Mouse (Mus musculus) c-Kit-positive CD71-positive TER-119-negative erythroid progenitor cells, embryonic 14.5 days (primary cell): ENCODE data around the gene Arid4a.
A peak's percentile ranks its signal among the peaks of the same experiment; 100 is the strongest.

Experiments used
- DNase-seq: peaks from one replicate; pipeline ENCODE4 v3.0.0-alpha.2; 2013; ENCODE audit warnings: low read depth

The Arid4a gene

GRCm38 (mm10) chr12:71015363-71016210 lies at the start of gene Arid4a:
Arid4a (plus strand) TSS chr12:71015990.
- DNase-seq = peak; percentile 99

DNA sequence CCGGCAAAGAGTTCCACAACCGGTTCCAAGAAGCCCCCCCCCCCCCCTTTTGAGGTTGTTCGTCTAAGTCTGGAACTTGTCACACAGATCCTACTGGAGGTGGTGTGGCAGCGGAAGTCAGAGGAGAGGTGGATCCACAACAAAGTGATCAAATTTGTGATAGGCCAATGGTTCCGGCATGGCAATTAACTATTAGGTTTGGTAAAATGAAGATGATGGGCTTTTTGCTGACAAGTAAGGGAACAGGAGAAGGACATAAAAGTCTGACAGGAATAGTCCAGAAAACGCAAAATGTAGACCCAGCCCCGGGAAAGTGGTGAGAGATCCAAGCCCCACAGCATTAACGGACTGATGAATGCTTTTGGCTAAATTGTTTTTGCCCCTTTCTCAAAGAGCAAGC lies 48.2 kb upstream of the Arid4a start:
- DNase-seq = no peak

DNA sequence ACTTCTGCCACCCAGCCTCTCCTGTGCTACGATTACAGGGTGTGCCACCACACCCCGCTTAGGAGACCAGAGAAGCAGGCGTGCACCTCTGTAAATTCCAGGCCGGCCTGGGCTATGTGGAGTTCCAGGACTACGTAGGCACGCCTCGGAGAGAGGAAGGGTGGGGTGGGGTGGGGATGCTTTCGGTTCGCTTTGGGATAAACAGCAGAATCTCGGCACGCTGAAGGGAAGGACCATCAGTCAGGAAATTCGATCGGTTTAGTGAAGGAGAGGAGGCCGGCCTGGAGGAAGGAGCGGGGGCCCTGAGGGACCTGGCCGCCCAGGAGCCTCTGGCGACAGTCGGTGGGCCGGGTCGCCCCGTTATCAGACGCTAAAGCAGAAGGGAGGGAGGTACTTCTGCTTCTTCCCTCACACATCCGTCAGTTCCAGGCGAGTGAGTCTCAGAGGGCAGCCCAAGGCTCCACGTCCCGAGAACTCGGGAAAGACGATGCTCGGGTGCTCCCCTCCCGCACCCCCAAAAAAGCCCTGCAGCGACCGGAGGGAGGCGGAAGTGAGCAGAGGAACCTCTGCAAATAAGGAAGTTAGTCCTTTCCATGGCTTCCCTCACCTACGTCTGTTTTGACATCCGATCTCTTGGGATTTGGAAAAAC lies 47.5 kb upstream of the Arid4a start:
- DNase-seq = peak; percentile 80

- DNase-seq = peak; percentile 88
Observed at GRCm38 (mm10) chr12:70968791-70969307, 46.9 kb upstream of the Arid4a start.

- DNase-seq = peak; percentile 75
Observed at GRCm38 (mm10) chr12:70969485-70970184, 46.2 kb upstream of the Arid4a start.

DNA sequence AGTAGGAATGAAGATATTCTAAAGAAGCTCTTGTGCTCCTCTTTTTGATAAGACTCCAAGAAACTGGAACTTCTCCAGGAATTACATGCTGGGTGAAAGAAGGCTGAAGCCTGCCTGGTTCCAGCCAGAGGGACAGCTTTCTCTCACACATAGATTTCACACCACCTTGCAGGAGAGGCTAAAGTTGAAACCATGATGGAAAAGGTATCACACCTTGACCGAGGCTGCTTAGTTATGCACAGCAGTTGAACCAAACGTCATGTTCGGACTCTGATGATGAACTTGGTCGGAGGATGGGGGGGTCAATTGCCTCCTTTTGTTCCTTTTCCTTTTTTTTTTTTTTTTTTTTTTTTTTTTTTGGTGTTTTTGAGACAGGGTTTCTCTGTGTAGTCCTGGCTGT lies 42.0 kb upstream of the Arid4a start:
- DNase-seq = no peak

DNA sequence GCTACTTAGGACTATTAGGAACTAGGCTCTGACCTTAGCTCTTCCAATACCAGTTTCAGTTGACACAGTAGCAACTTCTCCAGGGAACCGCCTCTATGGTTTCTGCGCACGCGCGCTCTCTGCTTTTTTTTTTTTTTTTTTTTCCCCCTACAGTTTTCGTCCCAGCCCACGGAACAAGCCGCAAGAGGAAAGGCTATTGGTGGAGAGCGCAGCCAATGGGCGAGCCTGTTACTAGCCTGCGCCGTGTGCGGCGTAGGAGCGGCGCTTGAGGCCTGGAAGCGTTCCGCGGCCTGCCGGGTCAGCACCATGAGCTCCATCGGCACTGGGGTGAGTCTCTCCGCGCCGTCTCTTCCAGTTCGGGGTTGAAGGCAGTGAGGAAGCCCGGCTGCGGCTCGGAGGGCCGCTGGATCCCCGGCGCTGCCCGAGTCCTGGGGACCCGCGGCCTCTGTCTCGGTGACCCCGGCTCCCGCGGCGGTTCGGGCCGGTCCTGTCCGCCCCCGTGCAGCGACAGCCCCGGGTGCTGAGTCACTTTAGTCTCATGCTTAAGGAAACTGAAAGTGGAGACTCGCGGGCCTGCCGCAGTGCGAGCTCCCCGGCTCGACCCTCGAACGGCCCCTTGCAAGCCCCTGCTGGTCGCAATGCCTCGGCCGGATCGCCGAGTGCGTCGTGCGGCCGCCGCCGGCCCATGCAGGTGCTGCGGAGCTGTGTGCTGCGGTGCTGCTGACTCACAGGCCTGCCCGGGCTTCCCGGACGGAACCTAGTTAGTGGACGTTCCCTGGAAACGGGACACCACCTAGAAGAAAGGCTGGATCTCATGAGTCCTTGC lies 41.1 kb upstream of the Arid4a start, which contains the start of gene Psma3:
Psma3 (plus strand) TSS at position 181 of the 826 bp plus-strand sequence.
- peak; percentile 93 for DNase-seq

DNA sequence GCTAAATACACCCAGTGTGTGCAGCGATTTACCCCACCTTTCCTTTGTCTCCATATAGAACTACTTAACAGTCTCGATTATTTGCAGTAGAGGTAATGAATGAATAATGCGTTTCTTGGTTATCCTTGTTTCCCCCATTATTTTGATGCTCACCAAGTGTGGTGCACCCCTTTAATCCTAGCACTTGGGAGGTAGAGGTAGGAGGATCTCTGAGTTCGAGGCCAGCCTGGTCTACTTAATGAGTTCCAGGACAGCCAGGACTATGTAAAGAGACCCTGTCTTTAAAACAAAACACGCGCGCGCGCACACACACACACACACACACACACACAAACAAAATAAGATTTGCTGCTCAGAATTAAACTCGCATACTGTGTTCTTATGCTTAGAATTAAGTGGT lies 40.4 kb upstream of the Arid4a start:
- no peak for DNase-seq

DNA sequence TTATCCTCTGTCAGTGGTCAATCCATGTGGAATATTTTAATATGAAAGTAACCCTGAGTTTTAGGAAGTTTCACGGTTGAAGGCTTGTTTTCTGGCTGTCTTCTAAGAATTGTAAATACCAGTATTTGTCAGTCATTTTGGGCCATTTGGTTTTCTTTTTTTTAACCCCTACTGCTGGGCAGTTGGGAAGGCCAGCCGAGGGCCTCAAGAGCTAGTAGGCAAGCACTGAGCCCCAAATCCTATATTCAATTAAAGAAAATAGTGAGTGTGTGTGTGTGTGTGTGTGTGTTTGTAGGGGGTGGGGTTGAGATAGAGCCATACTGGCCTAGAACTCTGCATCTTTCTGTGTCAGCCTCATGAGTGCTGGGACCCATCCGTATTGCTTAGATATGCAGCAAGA lies 39.9 kb upstream of the Arid4a start:
- DNase-seq = no peak

DNA sequence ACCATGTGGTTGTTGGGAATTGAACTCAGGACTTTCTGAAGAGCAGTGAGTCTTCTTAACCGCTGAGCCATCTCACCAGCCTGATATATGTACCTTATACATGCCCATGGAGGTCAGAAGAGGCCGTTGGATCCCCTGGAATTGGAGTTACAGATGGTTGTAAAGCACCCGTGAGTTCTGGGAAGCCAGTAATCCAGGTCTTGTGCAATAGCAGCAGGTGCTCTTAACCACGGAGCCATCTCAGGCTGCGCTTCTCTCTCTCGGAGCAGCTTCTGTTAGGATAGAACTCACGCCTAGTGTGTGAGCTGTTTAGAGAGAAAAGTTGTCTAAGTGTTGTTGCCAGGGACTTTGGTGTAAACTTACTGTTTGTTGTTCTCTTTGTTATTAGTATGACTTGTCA lies 37.4 kb upstream of the Arid4a start:
- DNase-seq = no peak

DNA sequence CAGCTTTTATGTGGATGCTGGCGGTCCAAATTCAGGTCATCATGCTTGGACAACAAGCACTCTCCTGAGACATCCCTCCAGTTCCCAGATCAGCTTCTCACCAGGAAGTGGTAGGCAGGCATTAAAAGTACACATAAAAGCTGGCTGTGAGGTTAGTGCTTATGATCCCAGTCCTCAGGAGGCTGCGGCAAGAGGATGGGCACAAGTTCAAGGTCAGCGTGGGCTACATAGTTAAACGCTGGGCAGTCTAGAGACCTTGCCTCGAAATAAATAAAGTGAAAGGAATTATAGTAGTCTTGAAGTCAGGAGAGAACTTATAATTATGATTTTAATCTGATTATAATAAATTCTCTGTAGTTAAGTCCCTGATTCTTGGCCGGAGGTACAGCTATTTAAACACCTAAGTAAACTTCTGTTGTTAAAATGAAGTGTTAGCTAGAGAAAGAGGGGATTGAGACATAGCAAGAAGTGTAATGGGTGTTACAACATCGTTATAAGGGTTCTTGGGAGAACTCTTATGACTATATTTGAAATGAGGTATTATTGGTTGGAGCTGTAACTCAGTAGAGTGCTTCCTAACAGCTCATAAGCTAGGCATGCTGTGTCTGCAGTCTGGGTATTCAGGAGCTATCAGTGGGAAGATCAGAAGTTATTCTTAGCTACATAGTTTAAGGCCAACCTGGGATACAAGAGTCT lies 30.8 kb upstream of the Arid4a start:
- DNase-seq = no peak

- DNase-seq = no peak
Observed at GRCm38 (mm10) chr12:70997225-70997624, 18.6 kb upstream of the Arid4a start.

- no peak for DNase-seq
Observed at GRCm38 (mm10) chr12:70999423-70999903, 16.3 kb upstream of the Arid4a start.

DNA sequence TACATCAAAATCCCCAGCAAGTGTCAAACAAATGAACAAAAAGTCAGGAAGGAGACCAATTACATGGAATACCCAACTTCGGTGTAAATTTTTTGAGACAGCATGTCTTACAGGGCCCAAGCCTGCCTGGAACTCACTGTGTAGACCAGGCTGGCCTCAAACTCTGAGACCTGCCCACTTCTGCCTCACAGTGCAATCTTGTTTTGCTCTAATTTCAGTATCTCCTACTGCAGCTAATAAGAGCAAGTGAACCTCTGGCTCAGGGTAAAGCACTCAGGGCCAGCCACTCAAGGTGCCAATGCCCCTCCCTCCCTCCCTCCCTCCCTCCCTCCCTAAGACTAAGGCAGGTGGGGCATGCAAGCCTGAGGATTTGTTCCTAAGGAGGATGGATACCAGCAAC lies 15.4 kb upstream of the Arid4a start:
- no peak for DNase-seq

DNA sequence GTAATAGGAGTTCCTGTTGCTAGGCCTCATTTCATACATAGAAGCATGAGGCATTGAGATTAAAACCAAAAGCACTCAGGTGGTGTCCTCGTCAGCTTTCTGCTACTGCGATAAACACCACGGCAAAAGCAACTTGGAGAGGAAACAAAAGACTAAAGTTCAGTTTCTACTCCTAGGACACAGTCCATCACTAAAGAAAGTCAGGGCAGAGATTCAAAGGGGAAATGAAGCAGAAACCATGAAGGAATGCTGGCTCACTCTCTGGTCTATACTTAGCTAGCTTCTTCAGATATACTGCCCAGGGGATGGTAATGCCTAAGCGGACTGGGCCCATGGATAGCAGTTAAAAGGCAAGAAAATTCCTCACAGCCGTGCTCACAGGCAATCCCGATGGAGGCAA lies 14.3 kb upstream of the Arid4a start:
- DNase-seq = no peak

DNA sequence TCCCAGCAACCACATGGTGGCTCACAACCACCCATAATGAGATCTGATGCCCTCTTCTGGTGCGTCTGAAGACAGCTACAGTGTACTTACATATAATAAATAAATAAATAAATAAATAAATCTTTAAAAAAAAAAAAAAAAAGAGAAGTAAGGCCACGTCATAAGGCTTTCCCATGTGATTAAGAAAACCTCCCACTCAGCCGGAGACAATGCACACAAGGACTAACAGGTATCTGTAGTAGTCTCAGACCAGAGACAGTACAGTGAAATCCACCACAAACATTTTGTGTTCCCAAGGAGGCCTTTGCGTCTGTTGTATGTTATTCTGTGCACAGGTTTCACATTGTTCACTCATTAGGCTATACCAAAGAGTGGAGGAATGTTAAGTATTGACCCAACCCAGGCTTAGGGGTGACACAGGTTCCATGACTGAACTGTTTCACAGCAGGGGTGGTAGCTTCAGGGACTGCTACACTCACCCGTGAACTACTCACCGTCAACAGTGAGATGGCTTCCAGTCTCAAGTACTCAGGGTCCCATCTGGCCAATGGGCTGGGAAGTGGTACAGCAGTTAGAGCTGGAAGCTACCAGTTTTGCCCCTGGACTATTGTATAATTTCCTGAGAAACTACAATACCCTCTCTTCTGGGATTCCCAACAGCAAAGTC lies 11.9 kb upstream of the Arid4a start:
- no peak for DNase-seq

GRCm38 (mm10) chr12:71006141-71006540 lies 9.6 kb upstream of the Arid4a start:
- no peak for DNase-seq

DNA sequence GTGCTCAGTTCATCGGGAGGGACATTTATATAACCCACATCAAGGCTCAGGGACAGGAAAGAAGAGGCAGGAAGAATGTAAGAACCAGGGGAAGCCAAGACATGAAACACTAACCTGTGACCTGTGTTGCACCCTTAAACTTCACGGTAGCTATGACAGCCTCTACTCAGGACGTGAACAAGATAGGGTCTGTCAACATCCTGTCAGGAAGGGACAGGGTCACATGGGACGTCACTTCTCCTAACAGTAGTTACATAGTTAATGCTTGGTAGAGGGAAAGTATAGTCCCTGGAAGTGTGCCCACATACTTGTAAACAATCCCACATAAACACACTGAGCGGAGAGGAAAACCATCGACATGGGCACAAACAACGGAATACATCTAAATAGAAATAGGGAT lies 8.9 kb upstream of the Arid4a start:
- no peak for DNase-seq

DNA sequence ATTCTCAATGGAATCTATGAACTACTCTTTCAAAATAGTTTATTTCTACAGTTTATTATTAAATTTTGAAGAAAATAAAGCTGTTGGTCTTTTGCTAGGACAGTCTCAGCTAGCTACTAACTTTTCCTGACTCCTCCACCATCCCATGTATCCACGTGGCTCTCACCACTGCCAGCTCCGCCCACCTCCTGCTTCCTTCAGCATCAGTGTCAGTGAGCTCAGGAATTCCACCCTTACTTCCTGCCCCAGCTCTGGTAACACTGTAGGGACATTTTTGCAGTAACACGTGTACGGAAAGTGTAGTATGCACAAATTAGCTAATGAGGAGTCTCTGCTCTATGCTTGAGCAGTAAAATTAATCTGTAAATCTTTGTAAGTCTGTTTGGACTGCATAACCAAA lies 6.0 kb upstream of the Arid4a start:
- no peak for DNase-seq

- DNase-seq = no peak
Observed at GRCm38 (mm10) chr12:71014845-71015362, 886 bp upstream of the Arid4a start.
